Mouse (Mus musculus): ENCODE measurements around the gene Pirt. TPM values are rescaled to one million over a fixed set of nuclear protein-coding genes. Genes with fewer than 3 reads are reported as not detected.

The Pirt gene
- polyA plus RNA-seq, 1 experiment from 2014 or later: 0.05 TPM

DNA sequence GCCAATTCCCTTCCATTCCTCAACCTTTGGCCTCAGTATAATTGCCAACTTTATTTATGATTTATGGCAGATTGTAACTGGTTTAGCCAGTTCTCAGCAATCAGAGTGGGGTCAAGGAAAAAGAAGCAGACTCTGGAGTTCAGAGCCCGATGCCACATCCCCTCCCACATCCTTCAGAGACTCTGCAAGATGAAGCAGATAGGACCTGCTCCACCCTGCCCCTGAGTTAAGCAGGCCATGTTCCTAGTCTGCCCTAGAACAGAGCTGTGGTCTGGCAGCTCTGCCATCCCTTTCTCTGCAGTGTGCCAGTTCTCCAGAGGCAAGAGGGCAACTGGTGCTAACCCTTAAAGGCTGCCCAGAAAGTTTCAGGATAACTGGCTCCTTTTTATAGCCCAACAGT lies 49.0 kb downstream of the Pirt start:
- Histone ChIP-seq H3K4me2 (no peak overlapping the region), H3K36me3 (no peaks in the 10 kb centered on the region), H3K9ac (no peak overlapping the region), H3K9me3 (replicated peaks) (no peaks in the 10 kb centered on the region), H3K27me3 (replicated peaks) (no peaks in the 10 kb centered on the region), H3K4me1 (no peaks in the 10 kb centered on the region), H3K4me3 (no peak overlapping the region), H3K27ac (no peak overlapping the region)
- no peak for ATAC-seq
- WGBS (ENCODE audit: insufficient replicate concordance): 48% methylated on average over 1 of the region's 1 CpGs

- ATAC-seq: no peak
- Histone ChIP-seq H3K36me3 (no peaks in the 10 kb centered on the region), H3K4me3 (no peak overlapping the region), H3K9me3 (replicated peaks) (no peaks in the 10 kb centered on the region), H3K4me2 (no peak overlapping the region), H3K27me3 (replicated peaks) (no peaks in the 10 kb centered on the region), H3K4me1 (no peaks in the 10 kb centered on the region), H3K9ac (no peak overlapping the region), H3K27ac (no peak overlapping the region)
- WGBS (ENCODE audit: insufficient replicate concordance): 59% methylated on average over 12 of the region's 12 CpGs
Measured at GRCm38 (mm10) chr11:66961447-66962176, 49.8 kb downstream of the Pirt start.

- no peaks in the 10 kb centered on the region for H3K9me3 ChIP-seq (replicated peaks)
- H3K4me3 ChIP-seq: no peak overlapping the region
- H3K4me2 ChIP-seq: no peak overlapping the region
- H3K27me3 ChIP-seq (replicated peaks): no peaks in the 10 kb centered on the region
- H3K27ac ChIP-seq: no peak overlapping the region
- 78% methylated on average over 1 of the region's 1 CpGs for WGBS (ENCODE audit: insufficient replicate concordance)
- H3K36me3 ChIP-seq: no peaks in the 10 kb centered on the region
- H3K4me1 ChIP-seq: no peaks in the 10 kb centered on the region
- no peak overlapping the region for H3K9ac ChIP-seq
- no peak for ATAC-seq
Measured at GRCm38 (mm10) chr11:66963462-66963861, 51.7 kb downstream of the Pirt start.

DNA sequence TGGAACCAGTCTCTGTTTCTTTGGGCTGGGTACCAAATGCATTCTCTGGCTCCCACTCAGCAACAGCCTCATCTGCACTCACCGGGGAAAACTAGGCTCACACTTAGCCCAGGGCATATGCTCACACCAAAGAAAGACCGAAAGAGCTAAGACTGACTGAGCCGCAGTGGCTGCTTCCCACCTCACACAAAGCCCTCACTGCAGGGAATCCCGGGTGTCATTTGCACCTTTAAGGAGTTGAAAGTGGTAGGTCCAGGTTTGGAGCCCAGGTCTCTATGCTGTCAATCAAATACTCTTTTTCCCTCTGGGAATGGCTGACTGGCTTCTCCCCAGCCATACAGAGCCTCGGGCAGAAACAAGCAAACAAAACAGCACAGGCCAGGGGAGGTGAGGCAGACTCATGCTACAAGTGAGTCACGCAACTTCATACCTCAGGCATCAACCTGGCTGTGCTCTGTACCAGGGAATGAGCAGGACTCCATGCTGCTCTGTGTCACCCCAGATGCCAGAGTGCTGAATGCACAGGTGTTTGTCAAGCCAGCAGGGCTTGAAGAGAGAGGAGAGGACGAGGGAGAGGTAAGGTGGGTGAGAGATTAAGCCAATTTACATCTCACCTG lies 54.8 kb downstream of the Pirt start:
- no peaks in the 10 kb centered on the region for H3K27me3 ChIP-seq (replicated peaks)
- no peaks in the 10 kb centered on the region for H3K9me3 ChIP-seq (replicated peaks)
- no peak overlapping the region for H3K9ac ChIP-seq
- H3K4me1 ChIP-seq: no peaks in the 10 kb centered on the region
- H3K4me3 ChIP-seq: no peak overlapping the region
- no peak for ATAC-seq
- H3K36me3 ChIP-seq: no peaks in the 10 kb centered on the region
- no peak overlapping the region for H3K4me2 ChIP-seq
- H3K27ac ChIP-seq: no peak overlapping the region
- WGBS (ENCODE audit: insufficient replicate concordance): 24% methylated on average over 7 of the region's 7 CpGs

DNA sequence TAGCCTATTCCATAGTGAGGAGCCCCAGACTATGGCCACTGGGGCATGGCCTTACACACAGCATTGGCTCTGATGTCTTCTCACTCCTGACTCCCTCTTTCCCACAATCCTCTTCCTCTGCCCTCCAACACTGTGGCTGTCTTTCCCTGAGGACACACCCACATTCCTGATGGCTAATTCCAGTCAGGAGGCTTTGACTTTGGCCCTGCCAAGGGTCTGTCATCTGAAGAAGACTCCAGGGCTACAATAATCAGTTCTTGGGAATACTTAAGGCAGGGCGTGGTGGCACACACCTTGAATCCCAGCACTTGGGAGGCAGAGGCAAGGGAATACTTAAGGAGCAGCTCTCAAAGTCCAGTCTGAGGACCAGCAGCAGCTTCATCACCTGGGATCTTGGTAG lies 56.8 kb downstream of the Pirt start:
- H3K36me3 ChIP-seq: no peaks in the 10 kb centered on the region
- H3K4me3 ChIP-seq: no peak overlapping the region
- H3K4me2 ChIP-seq: no peak overlapping the region
- no peak overlapping the region for H3K27ac ChIP-seq
- H3K9ac ChIP-seq: no peak overlapping the region
- H3K27me3 ChIP-seq (replicated peaks): 0 out of 2 replicates have a peak, but pooled peaks cover 2% of the 10 kb centered on the region
- no peak for ATAC-seq
- 66% methylated on average over 1 of the region's 1 CpGs for WGBS (ENCODE audit: insufficient replicate concordance)
- no peaks in the 10 kb centered on the region for H3K4me1 ChIP-seq
- no peaks in the 10 kb centered on the region for H3K9me3 ChIP-seq (replicated peaks)

GRCm38 (mm10) chr11:66973507-66973906 lies 61.7 kb downstream of the Pirt start:
- Histone ChIP-seq H3K4me2 (no peak overlapping the region), H3K36me3 (no peaks in the 10 kb centered on the region), H3K9me3 (replicated peaks) (peaks cover 11% of the 10 kb centered on the region), H3K27me3 (replicated peaks) (0 out of 2 replicates have a peak, but pooled peaks cover 2% of the 10 kb centered on the region), H3K4me3 (no peak overlapping the region), H3K27ac (no peak overlapping the region), H3K4me1 (no peaks in the 10 kb centered on the region), H3K9ac (no peak overlapping the region)
- 55% methylated on average over 3 of the region's 3 CpGs for WGBS (ENCODE audit: insufficient replicate concordance)
- no peak for ATAC-seq

- ATAC-seq: no peak
- no peaks in the 10 kb centered on the region for H3K36me3 ChIP-seq
- H3K9me3 ChIP-seq (replicated peaks): peaks cover 11% of the 10 kb centered on the region
- H3K4me2 ChIP-seq: no peak overlapping the region
- 65% methylated on average over 7 of the region's 7 CpGs for WGBS (ENCODE audit: insufficient replicate concordance)
- no peak overlapping the region for H3K4me3 ChIP-seq
- H3K4me1 ChIP-seq: no peaks in the 10 kb centered on the region
- H3K27me3 ChIP-seq (replicated peaks): 0 out of 2 replicates have a peak, but pooled peaks cover 2% of the 10 kb centered on the region
- H3K9ac ChIP-seq: no peak overlapping the region
- H3K27ac ChIP-seq: no peak overlapping the region
Measured at GRCm38 (mm10) chr11:66975606-66976330, 64.0 kb downstream of the Pirt start.

Other genes with a start within 250 kb of the Pirt start
- not detected in 2 replicates for gene Tmem238l, start 44.7 kb downstream of the Pirt start, polyA plus RNA-seq (2016; fragmentation: Nextera tagmentation; extraction: Ambion mirVana)
- gene Tmem220, start 113.2 kb downstream of the Pirt start, polyA plus RNA-seq (2016; fragmentation: Nextera tagmentation; extraction: Ambion mirVana): 0.93 and 1.2 TPM in 2 replicates
- gene Adprm, start 140.6 kb downstream of the Pirt start, polyA plus RNA-seq (2016; fragmentation: Nextera tagmentation; extraction: Ambion mirVana): 11.9 and 14.5 TPM in 2 replicates
- 12.8 and 13.4 TPM in 2 replicates for gene Sco1, start 140.7 kb downstream of the Pirt start, polyA plus RNA-seq (2016; fragmentation: Nextera tagmentation; extraction: Ambion mirVana)
- gene Myh3, start 166.3 kb downstream of the Pirt start, polyA plus RNA-seq (2016; fragmentation: Nextera tagmentation; extraction: Ambion mirVana): 0.58 and 1.4 TPM in 2 replicates